Mouse (Mus musculus): Measurements from ENCODE around the gene Pbxip1. TPM values are rescaled to one million over a fixed set of nuclear protein-coding genes. Genes with fewer than 3 reads are reported as not detected.
"Not testable (repeated sequence)": the region's sequence is repeated elsewhere in the genome, so short reads cannot be mapped to it uniquely, and the experiment has no call there.

Pbxip1 gene
- polyA plus RNA-seq, 1 experiment from 2014 or later = 10.0 TPM

GRCm38 (mm10) chr3:89422556-89423205, 13.8 kb upstream of the Pbxip1 start:
- no peak for ATAC-seq (replicated peaks; ENCODE audit: low FRiP score)
- Histone ChIP-seq H3K4me3 (ENCODE audit: low read depth, low read length) (peak overlapping the region; percentile 26; the same call in 1 of the 2 replicates), H3K9me3 (ENCODE audit: control insufficient read depth, low read length) (no peaks in the 10 kb centered on the region), H3K4me2 (ENCODE audit: low read depth, low read length, severe bottlenecking) (peak overlapping the region; percentile 54; the same call in 1 of the 2 replicates), H3K27me3 (ENCODE audit: control insufficient read depth, insufficient read depth, low read length) (no peaks in the 10 kb centered on the region), H3K36me3 (ENCODE audit: control insufficient read depth, insufficient read depth, low read length) (no peaks in the 10 kb centered on the region; the same call in none of the 2 replicates), H3K9ac (ENCODE audit: low read length) (no peak overlapping the region; the same call in 1 of the 2 replicates), H3K4me1 (replicated peaks; ENCODE audit: control insufficient read depth, insufficient read depth, low read length) (peaks cover 18% of the 10 kb centered on the region), H3K27ac (ENCODE audit: low read depth, low read length) (no peak overlapping the region)
- no peak for DNase-seq (ENCODE audit: low spot score)
- WGBS = 76% methylated on average over 6 of the region's 6 CpGs

DNA sequence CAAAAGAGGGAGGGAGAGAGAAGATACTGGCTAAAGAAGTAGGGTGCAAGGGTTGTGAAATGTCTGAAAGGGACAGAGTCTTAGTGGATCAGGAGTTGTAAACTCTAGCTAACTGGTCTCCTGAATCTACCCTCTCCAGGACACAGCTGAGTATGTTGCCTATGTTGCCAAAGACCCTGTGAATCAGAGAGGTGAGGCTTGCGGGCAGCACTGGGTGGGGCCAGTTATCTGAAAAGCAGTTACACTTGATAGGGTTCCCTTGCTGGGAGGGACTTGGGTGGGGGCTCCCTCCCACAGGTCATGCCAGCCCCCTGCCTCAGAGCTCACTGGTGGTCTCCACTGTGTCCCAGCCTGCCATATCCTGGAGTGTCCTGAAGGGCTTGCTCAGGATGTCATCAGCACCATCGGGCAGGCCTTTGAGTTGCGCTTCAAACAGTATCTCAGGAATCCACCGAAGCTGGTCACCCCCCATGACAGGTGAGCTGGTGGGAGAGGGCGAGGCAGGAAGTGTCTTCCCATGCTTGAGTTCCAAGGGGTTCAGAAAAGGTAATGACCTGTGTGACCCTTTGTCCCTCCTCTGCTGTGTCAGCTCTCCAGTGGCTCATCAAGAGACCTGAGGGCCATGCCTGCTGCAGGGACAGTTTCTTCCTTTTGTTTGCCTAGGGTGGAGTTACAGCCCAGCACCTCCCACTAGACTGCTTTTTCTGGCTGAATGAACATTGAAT, 11.9 kb upstream of the Pbxip1 start:
- Histone ChIP-seq H3K4me3 (ENCODE audit: low read depth, low read length) (no peak overlapping the region), H3K4me1 (replicated peaks; ENCODE audit: control insufficient read depth, insufficient read depth, low read length) (peaks cover 15% of the 10 kb centered on the region), H3K36me3 (ENCODE audit: control insufficient read depth, insufficient read depth, low read length) (no peaks in the 10 kb centered on the region; the same call in none of the 2 replicates), H3K9ac (ENCODE audit: low read length) (no peak overlapping the region), H3K27me3 (ENCODE audit: control insufficient read depth, insufficient read depth, low read length) (no peaks in the 10 kb centered on the region), H3K27ac (ENCODE audit: low read depth, low read length) (no peak overlapping the region), H3K9me3 (ENCODE audit: control insufficient read depth, low read length) (no peaks in the 10 kb centered on the region), H3K4me2 (ENCODE audit: low read depth, low read length, severe bottlenecking) (no peak overlapping the region)
- WGBS = 92% methylated on average over 5 of the region's 5 CpGs
- DNase-seq (ENCODE audit: low spot score) (no peak), ATAC-seq (replicated peaks; ENCODE audit: low FRiP score) (no peak)

DNA sequence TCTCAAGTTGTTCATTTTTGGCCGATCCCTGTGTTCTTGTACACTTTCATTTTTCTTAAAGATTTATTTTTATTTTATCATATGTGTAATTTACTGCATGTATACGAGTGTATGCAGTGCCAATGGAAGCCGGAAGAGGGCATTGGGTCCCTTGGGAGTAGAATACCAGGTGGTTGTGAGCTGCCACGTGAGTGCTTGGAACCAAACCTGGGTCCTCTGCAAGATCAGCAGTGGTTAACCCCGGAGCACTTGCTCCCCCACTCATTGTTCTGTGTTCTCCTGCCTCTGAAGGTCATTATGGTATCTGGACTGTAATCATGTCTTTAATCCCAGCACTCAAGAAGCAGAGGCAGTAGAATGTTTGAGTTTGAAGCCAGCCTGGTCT, 11.4 kb upstream of the Pbxip1 start:
- Histone ChIP-seq H3K4me2 (ENCODE audit: low read depth, low read length, severe bottlenecking) (no peak overlapping the region), H3K9me3 (ENCODE audit: control insufficient read depth, low read length) (no peaks in the 10 kb centered on the region), H3K9ac (ENCODE audit: low read length) (no peak overlapping the region), H3K4me3 (ENCODE audit: low read depth, low read length) (no peak overlapping the region), H3K36me3 (ENCODE audit: control insufficient read depth, insufficient read depth, low read length) (no peaks in the 10 kb centered on the region; the same call in none of the 2 replicates), H3K27ac (ENCODE audit: low read depth, low read length) (no peak overlapping the region), H3K4me1 (replicated peaks; ENCODE audit: control insufficient read depth, insufficient read depth, low read length) (peaks cover 11% of the 10 kb centered on the region), H3K27me3 (ENCODE audit: control insufficient read depth, insufficient read depth, low read length) (no peaks in the 10 kb centered on the region)
- 87% methylated on average over 5 of the region's 5 CpGs for WGBS
- DNase-seq (ENCODE audit: low spot score) (no peak), ATAC-seq (replicated peaks; ENCODE audit: low FRiP score) (no peak)

GRCm38 (mm10) chr3:89425876-89426275, 10.6 kb upstream of the Pbxip1 start:
- Histone ChIP-seq H3K27me3 (ENCODE audit: control insufficient read depth, insufficient read depth, low read length) (no peaks in the 10 kb centered on the region), H3K36me3 (ENCODE audit: control insufficient read depth, insufficient read depth, low read length) (no peaks in the 10 kb centered on the region; the same call in none of the 2 replicates), H3K9me3 (ENCODE audit: control insufficient read depth, low read length) (no peaks in the 10 kb centered on the region), H3K9ac (ENCODE audit: low read length) (no peak overlapping the region), H3K4me1 (replicated peaks; ENCODE audit: control insufficient read depth, insufficient read depth, low read length) (peaks cover 10% of the 10 kb centered on the region), H3K4me3 (ENCODE audit: low read depth, low read length) (no peak overlapping the region), H3K4me2 (ENCODE audit: low read depth, low read length, severe bottlenecking) (no peak overlapping the region), H3K27ac (ENCODE audit: low read depth, low read length) (no peak overlapping the region)
- DNase-seq (ENCODE audit: low spot score) = no peak
- ATAC-seq (replicated peaks; ENCODE audit: low FRiP score) = no peak
- 88% methylated on average over 4 of the region's 4 CpGs for WGBS

- WGBS = 95% methylated on average over 7 of the region's 7 CpGs
- not testable (repeated sequence) for H3K27ac ChIP-seq (ENCODE audit: low read depth, low read length); H3K27me3 ChIP-seq (ENCODE audit: control insufficient read depth, insufficient read depth, low read length); H3K4me3 ChIP-seq (ENCODE audit: low read depth, low read length); H3K4me1 ChIP-seq (replicated peaks; ENCODE audit: control insufficient read depth, insufficient read depth, low read length); DNase-seq (ENCODE audit: low spot score); ATAC-seq (replicated peaks; ENCODE audit: low FRiP score); H3K4me2 ChIP-seq (ENCODE audit: low read depth, low read length, severe bottlenecking); H3K9ac ChIP-seq (ENCODE audit: low read length); H3K36me3 ChIP-seq (ENCODE audit: control insufficient read depth, insufficient read depth, low read length); H3K9me3 ChIP-seq (ENCODE audit: control insufficient read depth, low read length)
These were observed 7.5 kb upstream of the Pbxip1 start for GRCm38 (mm10) chr3:89429021-89429420.

- DNase-seq (ENCODE audit: low spot score) (peak; percentile 98), ATAC-seq (replicated peaks; ENCODE audit: low FRiP score) (peak; percentile 97)
- H3K4me2 ChIP-seq (ENCODE audit: low read depth, low read length, severe bottlenecking) = peak within 1 kb of the TSS; percentile 89
- H3K27me3 ChIP-seq (ENCODE audit: control insufficient read depth, insufficient read depth, low read length) = no peaks in the 10 kb centered on the region
- 2% methylated on average over 68 of the region's 68 CpGs for WGBS
- peak within 1 kb of the TSS; percentile 97 for H3K4me3 ChIP-seq (ENCODE audit: low read depth, low read length)
- peak within 1 kb of the TSS; percentile 88 for H3K9ac ChIP-seq (ENCODE audit: low read length)
- peak within 1 kb of the TSS; percentile 68 for H3K27ac ChIP-seq (ENCODE audit: low read depth, low read length)
- peaks cover 9% of the 10 kb centered on the region; the same call in 1 of the 2 replicates for H3K4me1 ChIP-seq (replicated peaks; ENCODE audit: control insufficient read depth, insufficient read depth, low read length)
- peaks cover 4% of the 10 kb centered on the region for H3K36me3 ChIP-seq (ENCODE audit: control insufficient read depth, insufficient read depth, low read length)
- H3K9me3 ChIP-seq (ENCODE audit: control insufficient read depth, low read length) = no peaks in the 10 kb centered on the region
These were observed 6.0 kb upstream of the Pbxip1 start, which contains the start of gene Pygo2 for GRCm38 (mm10) chr3:89430171-89431159. TSS of gene Pygo2 (plus strand) at chr3:89430214.

GRCm38 (mm10) chr3:89432606-89433005, 3.9 kb upstream of the Pbxip1 start:
- Histone ChIP-seq H3K9ac (ENCODE audit: low read length) (no peak overlapping the region), H3K36me3 (ENCODE audit: control insufficient read depth, insufficient read depth, low read length) (peaks cover 4% of the 10 kb centered on the region), H3K9me3 (ENCODE audit: control insufficient read depth, low read length) (no peaks in the 10 kb centered on the region), H3K4me3 (ENCODE audit: low read depth, low read length) (no peak overlapping the region), H3K4me2 (ENCODE audit: low read depth, low read length, severe bottlenecking) (no peak overlapping the region), H3K27me3 (ENCODE audit: control insufficient read depth, insufficient read depth, low read length) (no peaks in the 10 kb centered on the region), H3K27ac (ENCODE audit: low read depth, low read length) (no peak overlapping the region), H3K4me1 (replicated peaks; ENCODE audit: control insufficient read depth, insufficient read depth, low read length) (peaks cover 13% of the 10 kb centered on the region)
- DNase-seq (ENCODE audit: low spot score) (no peak), ATAC-seq (replicated peaks; ENCODE audit: low FRiP score) (no peak)
- WGBS = 94% methylated on average over 8 of the region's 8 CpGs

GRCm38 (mm10) chr3:89434532-89434931, 2.0 kb upstream of the Pbxip1 start:
- Histone ChIP-seq H3K4me1 (replicated peaks; ENCODE audit: control insufficient read depth, insufficient read depth, low read length) (peaks cover 13% of the 10 kb centered on the region), H3K36me3 (ENCODE audit: control insufficient read depth, insufficient read depth, low read length) (peaks cover 4% of the 10 kb centered on the region), H3K9ac (ENCODE audit: low read length) (no peak overlapping the region; the same call in 1 of the 2 replicates), H3K27me3 (ENCODE audit: control insufficient read depth, insufficient read depth, low read length) (no peaks in the 10 kb centered on the region), H3K4me3 (ENCODE audit: low read depth, low read length) (no peak overlapping the region), H3K4me2 (ENCODE audit: low read depth, low read length, severe bottlenecking) (no peak overlapping the region), H3K9me3 (ENCODE audit: control insufficient read depth, low read length) (no peaks in the 10 kb centered on the region), H3K27ac (ENCODE audit: low read depth, low read length) (0 out of 2 replicates have a peak overlapping the region, but pooled peaks have one; percentile 15)
- 86% methylated on average over 11 of the region's 11 CpGs for WGBS
- DNase-seq (ENCODE audit: low spot score) = no peak
- no peak for ATAC-seq (replicated peaks; ENCODE audit: low FRiP score)
